ENCODE assay signal across 16 mouse cellular contexts in the genomic region with DNA sequence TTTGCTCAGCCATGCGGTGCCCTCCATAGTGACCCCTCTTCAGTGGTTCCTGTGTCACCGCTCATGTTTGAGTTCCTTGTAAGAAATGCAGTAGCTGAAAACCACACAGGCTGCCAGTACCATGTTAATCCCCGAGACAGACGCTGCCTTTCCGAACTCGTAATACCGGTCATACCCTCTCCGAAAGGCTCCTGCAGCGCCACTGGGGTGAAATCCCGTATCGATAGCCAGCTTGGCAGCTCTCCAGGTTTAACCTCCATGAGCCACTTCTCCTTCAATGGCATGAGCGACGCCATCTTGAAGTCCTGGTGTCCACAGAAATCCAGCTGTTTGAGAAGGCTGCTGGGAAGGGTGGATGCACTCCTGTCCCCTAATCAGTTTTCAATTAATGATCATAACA. TPM values are rescaled to one million over a fixed set of nuclear protein-coding genes. Genes with fewer than 3 reads are reported as not detected.
DNase-seq lines count a peak whose midpoint lies in the region; ATAC-seq and TF ChIP-seq lines count a peak whose summit lies in the region.
"Had no signal": no experiment of that assay in that cellular context is flagged by ENCODE, and none has a peak within 500 bp of the region (broad histone marks: within the 10 kb centered on the region; RNA-seq: fewer than 3 reads in every experiment).

No protein-coding gene starts in this region.

- no peak for TF ChIP-seq CTCF in heart, adult 2 months (IDR thresholded peaks at IDR 0.05)

- intact Hi-C loops in heart, adult 2 months (cut with DNase I), result no loop called here

- TF ChIP-seq EP300 in heart, adult 2 months (IDR thresholded peaks at IDR 0.05; ENCODE audit: insufficient read depth, low read depth, low read length), result no peak

- H3K36me3 ChIP-seq in heart, embryonic 16.5 days (ENCODE audit: control insufficient read depth, insufficient read depth), result no peaks in the 10 kb centered on the region
- no peaks in the 10 kb centered on the region for H3K36me3 ChIP-seq in heart, adult 2 months (ENCODE audit: control insufficient read depth, insufficient read depth, low read length)
- no peaks in the 10 kb centered on the region for H3K36me3 ChIP-seq in lung, embryonic 16.5 days (ENCODE audit: control insufficient read depth, insufficient read depth, low read length)
- H3K36me3 ChIP-seq in stomach, embryonic 15.5 days, result no peaks in the 10 kb centered on the region
- H3K36me3 ChIP-seq: forebrain, embryonic 10.5 days; limb, embryonic 13.5 days; neural tube, embryonic 15.5 days had no signal

- peak overlapping the region; percentile 90 for H3K27ac ChIP-seq in heart, embryonic 16.5 days (ENCODE audit: low read length)
- H3K27ac ChIP-seq in heart, adult 2 months, result no peak overlapping the region
- H3K27ac ChIP-seq in lung, embryonic 16.5 days (ENCODE audit: low read length), result peak overlapping the region; percentile 66
- peak overlapping the region; percentile 71 for H3K27ac ChIP-seq in stomach, embryonic 15.5 days
- H3K27ac ChIP-seq: forebrain, embryonic 10.5 days; hindbrain, embryonic 14.5 days; limb, embryonic 13.5 days; neural tube, embryonic 15.5 days had no signal

- no peak overlapping the region for H3K4me3 ChIP-seq in heart, embryonic 16.5 days (ENCODE audit: low read length)
- no peak overlapping the region for H3K4me3 ChIP-seq in heart, adult 2 months
- H3K4me3 ChIP-seq in lung, embryonic 16.5 days (ENCODE audit: low read length), result no peak overlapping the region
- no peak overlapping the region for H3K4me3 ChIP-seq in stomach, embryonic 15.5 days (replicated peaks)
- H3K4me3 ChIP-seq: forebrain, embryonic 10.5 days; limb, embryonic 13.5 days; neural tube, embryonic 15.5 days had no signal

- 49% methylated on average over 13 of the region's 13 CpGs for WGBS in heart, embryonic 16.5 days
- 68% methylated on average over 13 of the region's 13 CpGs for WGBS in heart, adult 2 months
- WGBS in lung, embryonic 16.5 days, result 45% methylated on average over 13 of the region's 13 CpGs
- 61% methylated on average over 13 of the region's 13 CpGs for WGBS in stomach, embryonic 15.5 days

- no peak for TF ChIP-seq POLR2A in heart, adult 2 months (IDR thresholded peaks at IDR 0.05; ENCODE audit: insufficient read depth, low read depth, low read length)

- peak overlapping the region; percentile 11; the same call in 1 of the 2 replicates for H3K4me2 ChIP-seq in heart, embryonic 16.5 days (ENCODE audit: low read depth, low read length)
- no peak overlapping the region for H3K4me2 ChIP-seq in lung, embryonic 16.5 days (ENCODE audit: low read depth, low read length)
- no peak overlapping the region for H3K4me2 ChIP-seq in stomach, embryonic 15.5 days
- H3K4me2 ChIP-seq: hindbrain, embryonic 14.5 days; limb, embryonic 13.5 days; neural tube, embryonic 15.5 days had no signal

- peaks cover 18% of the 10 kb centered on the region for H3K4me1 ChIP-seq in heart, embryonic 16.5 days (ENCODE audit: control insufficient read depth, insufficient read depth, low read length)
- H3K4me1 ChIP-seq in heart, adult 2 months (ENCODE audit: control insufficient read depth, insufficient read depth, low read length), result peaks cover 6% of the 10 kb centered on the region
- peaks cover 12% of the 10 kb centered on the region for H3K4me1 ChIP-seq in lung, embryonic 16.5 days (replicated peaks; ENCODE audit: control insufficient read depth, insufficient read depth, low read length)
- peaks cover 12% of the 10 kb centered on the region; the same call in 1 of the 2 replicates for H3K4me1 ChIP-seq in stomach, embryonic 15.5 days

- peak; percentile 33 to 47 for DNase-seq in cerebellum, postnatal 10 days
- DNase-seq in cerebellum, postnatal 36 days, result no peak
- no peak for DNase-seq in heart, adult 2 months
- no peak for DNase-seq in lung, postnatal 36 days
- DNase-seq in testis, postnatal 14 days (ENCODE audit: low spot score), result no peak
- DNase-seq: adrenal gland, postnatal 36 days; cerebellum, adult 9-11 months; kidney, adult 8-10 months had no signal

- ATAC-seq in heart, embryonic 16.5 days (replicated peaks; ENCODE audit: extremely low read depth, insufficient read depth, low FRiP score), result no peak
- ATAC-seq in lung, embryonic 16.5 days (ENCODE audit: low read depth), result no peak
- no peak for ATAC-seq in stomach, embryonic 15.5 days (ENCODE audit: insufficient read depth, low FRiP score, low read depth)
- ATAC-seq: activated CD4-positive, CD25-positive, alpha-beta regulatory T cell, adult 4 months had no signal

- H3K79me2 ChIP-seq in heart, adult 2 months (replicated peaks; ENCODE audit: control insufficient read depth, insufficient read depth, low read length), result no peaks in the 10 kb centered on the region

- H3K27me3 ChIP-seq in heart, embryonic 16.5 days (ENCODE audit: control insufficient read depth, insufficient read depth, low read length), result no peaks in the 10 kb centered on the region
- no peaks in the 10 kb centered on the region for H3K27me3 ChIP-seq in heart, adult 2 months (ENCODE audit: control insufficient read depth, insufficient read depth, low read length)
- H3K27me3 ChIP-seq in lung, embryonic 16.5 days (ENCODE audit: control insufficient read depth, insufficient read depth, low read depth, low read length), result no peaks in the 10 kb centered on the region
- no peaks in the 10 kb centered on the region for H3K27me3 ChIP-seq in stomach, embryonic 15.5 days (replicated peaks)
- H3K27me3 ChIP-seq: neural tube, embryonic 15.5 days had no signal

- H3K9ac ChIP-seq in heart, embryonic 16.5 days (ENCODE audit: low read length), result peak overlapping the region; percentile 27; the same call in 1 of the 2 replicates
- no peak overlapping the region for H3K9ac ChIP-seq in heart, adult 2 months (ENCODE audit: low read depth, low read length)
- peak overlapping the region; percentile 24; the same call in 1 of the 2 replicates for H3K9ac ChIP-seq in lung, embryonic 16.5 days (ENCODE audit: low read length)
- no peak overlapping the region for H3K9ac ChIP-seq in stomach, embryonic 15.5 days
- H3K9ac ChIP-seq: hindbrain, embryonic 14.5 days; limb, embryonic 13.5 days; neural tube, embryonic 15.5 days had no signal

- no peaks in the 10 kb centered on the region for H3K9me3 ChIP-seq in heart, embryonic 16.5 days (replicated peaks; ENCODE audit: control insufficient read depth, low read length)
- H3K9me3 ChIP-seq in lung, embryonic 16.5 days (ENCODE audit: control insufficient read depth, low read length), result no peaks in the 10 kb centered on the region
- no peaks in the 10 kb centered on the region for H3K9me3 ChIP-seq in stomach, embryonic 15.5 days
- H3K9me3 ChIP-seq: forebrain, embryonic 10.5 days; limb, embryonic 13.5 days; neural tube, embryonic 15.5 days had no signal

RNA-seq across cellular contexts. Expression of gene Gadd45b, which starts 24.5 kb away (rescaled TPM):
- polyA plus RNA-seq in heart, embryonic 16.5 days (2015; fragmentation: Nextera tagmentation; extraction: Ambion mirVana), result 33.6 and 34.3 TPM in 2 replicates
- total RNA-seq in heart, adult 2 months (2021), result 10 to 100 TPM; 10.9 to 13.9 TPM
- 10.0 and 10.1 TPM in 2 replicates for polyA plus RNA-seq in heart, adult 2 months (2012; rRNA removed)
- polyA plus RNA-seq in lung, embryonic 16.5 days (2015; fragmentation: Nextera tagmentation; extraction: Ambion mirVana), result 57.3 and 63.6 TPM in 2 replicates
- polyA plus RNA-seq in stomach, embryonic 15.5 days (2015; fragmentation: Nextera tagmentation; extraction: Ambion mirVana), result 33.6 TPM in 2 replicates

RNA-seq across cellular contexts. Expression of gene Lmnb2, which starts 36.4 kb away (rescaled TPM):
- polyA plus RNA-seq in heart, embryonic 16.5 days (2015; fragmentation: Nextera tagmentation; extraction: Ambion mirVana), result 27.5 and 30.0 TPM in 2 replicates
- total RNA-seq in heart, adult 2 months (2021), result 1 to 10 TPM; 3.6 to 5.4 TPM
- 5.4 and 7.4 TPM in 2 replicates for polyA plus RNA-seq in heart, adult 2 months (2012; rRNA removed)
- polyA plus RNA-seq in lung, embryonic 16.5 days (2015; fragmentation: Nextera tagmentation; extraction: Ambion mirVana), result 52.6 and 52.7 TPM in 2 replicates
- 38.1 and 46.1 TPM in 2 replicates for polyA plus RNA-seq in stomach, embryonic 15.5 days (2015; fragmentation: Nextera tagmentation; extraction: Ambion mirVana)

RNA-seq across cellular contexts. Expression of gene Timm13, which starts 53.6 kb away (rescaled TPM):
- polyA plus RNA-seq in heart, embryonic 16.5 days (2015; fragmentation: Nextera tagmentation; extraction: Ambion mirVana), result 286 and 289 TPM in 2 replicates
- 100 to 1,000 TPM; 126 to 133 TPM for total RNA-seq in heart, adult 2 months (2021)
- 151 and 188 TPM in 2 replicates for polyA plus RNA-seq in heart, adult 2 months (2012; rRNA removed)
- 284 and 297 TPM in 2 replicates for polyA plus RNA-seq in lung, embryonic 16.5 days (2015; fragmentation: Nextera tagmentation; extraction: Ambion mirVana)
- 317 and 334 TPM in 2 replicates for polyA plus RNA-seq in stomach, embryonic 15.5 days (2015; fragmentation: Nextera tagmentation; extraction: Ambion mirVana)

Comparison
In these comparisons a context has a peak if more than half of its experiments do, and no peak if none do; other contexts are left out.
1. DNase-seq: peak in cerebellum, postnatal 10 days (2 of 2); none in cerebellum, postnatal 36 days (0 of 2), heart, adult 2 months (0 of 2), lung, postnatal 36 days (single experiment) and testis, postnatal 14 days (single experiment).
2. H3K9ac ChIP-seq: peak in heart, embryonic 16.5 days (single experiment) and lung, embryonic 16.5 days (single experiment); none in heart, adult 2 months (single experiment) and stomach, embryonic 15.5 days (single experiment).